Mouse (Mus musculus): ENCODE data around the gene Asphd1. TPM values are rescaled to one million over a fixed set of nuclear protein-coding genes. Genes with fewer than 3 reads are reported as not detected.

Gene Asphd1
- total RNA-seq, 4 experiments from 2014 or later = 27.2 to 41.0 (median 31.5) TPM

GRCm38 (mm10) chr7:126896912-126897311 is 52.5 kb downstream of the Asphd1 start:
- no peak for DNase-seq (ENCODE audit: low spot score in 2 of 2)

Other genes with a start within 250 kb of the Asphd1 start
- gene Coro1a, start 241.8 kb downstream of the Asphd1 start, total RNA-seq (2022) = 100 to 1,000 TPM; 119 to 166 (median 141) TPM
- 100 to 1,000 TPM; 165 to 197 (median 178) TPM for gene Mapk3, start 190.0 kb downstream of the Asphd1 start, total RNA-seq (2022)
- 1 to 10 TPM; 4.4 to 7.9 (median 5.0) TPM for gene Gdpd3, start 183.2 kb downstream of the Asphd1 start, total RNA-seq (2022)
- 100 to 1,000 TPM; 236 to 283 (median 255) TPM for gene Ypel3, start 172.6 kb downstream of the Asphd1 start, total RNA-seq (2022)
- gene Tbx6, start 168.1 kb downstream of the Asphd1 start, total RNA-seq (2022) = 1 to 10 TPM in 3 of 4 experiments, under 1 TPM in 1; 0.43 to 1.5 (median 1.2) TPM
- gene Ppp4c, start 157.1 kb downstream of the Asphd1 start, total RNA-seq (2022) = 10 to 100 TPM; 49.5 to 55.7 (median 51.9) TPM
- 10 to 100 TPM; 57.3 to 67.6 (median 62.6) TPM for gene Fam57b, start 151.9 kb downstream of the Asphd1 start, total RNA-seq (2022)
- gene 4930451I11Rik, start 117.9 kb downstream of the Asphd1 start, total RNA-seq (2022) = not detected
- gene Doc2a, start 102.2 kb downstream of the Asphd1 start, total RNA-seq (2022) = 10 to 100 TPM; 17.6 to 20.0 (median 18.7) TPM
- gene Hirip3, start 87.6 kb downstream of the Asphd1 start, total RNA-seq (2022) = 10 to 100 TPM; 25.6 to 44.7 (median 36.2) TPM
- gene Ino80e, start 87.2 kb downstream of the Asphd1 start, total RNA-seq (2022) = 10 to 100 TPM; 46.3 to 59.5 (median 56.1) TPM
- gene Taok2, start 64.9 kb downstream of the Asphd1 start, total RNA-seq (2022) = 100 to 1,000 TPM; 146 to 179 (median 151) TPM
- 10 to 100 TPM; 21.8 to 34.3 (median 25.6) TPM for gene Tmem219, start 26.7 kb downstream of the Asphd1 start, total RNA-seq (2022)
- 100 to 1,000 TPM; 137 to 173 (median 161) TPM for gene Kctd13, start 20.7 kb downstream of the Asphd1 start, total RNA-seq (2022)
- gene Sez6l2, start 981 bp upstream of the Asphd1 start, total RNA-seq (2022) = 100 to 1,000 TPM; 433 to 476 (median 455) TPM
- gene Cdipt, start 26.3 kb upstream of the Asphd1 start, total RNA-seq (2022) = 100 to 1,000 TPM; 138 to 156 (median 152) TPM
- gene Cdiptos, start 26.5 kb upstream of the Asphd1 start, total RNA-seq (2022) = 1 to 10 TPM in 1 of 4 experiments, not detected in 3; 1.0 TPM
- 10 to 100 TPM; 10.5 to 17.2 (median 14.1) TPM for gene Mvp, start 65.0 kb upstream of the Asphd1 start, total RNA-seq (2022)
- not detected for gene Pagr1b, start 66.9 kb upstream of the Asphd1 start, total RNA-seq (2022)
- 10 to 100 TPM; 18.9 to 59.7 (median 27.8) TPM for gene Pagr1a, start 67.8 kb upstream of the Asphd1 start, total RNA-seq (2022)
- gene Gm42742, start 71.5 kb upstream of the Asphd1 start, total RNA-seq (2022) = 10 to 100 TPM; 20.5 to 63.0 (median 52.5) TPM
- gene Prrt2, start 71.6 kb upstream of the Asphd1 start, total RNA-seq (2022) = 100 to 1,000 TPM; 208 to 223 (median 215) TPM
- 100 to 1,000 TPM; 204 to 209 (median 206) TPM for gene Maz, start 77.5 kb upstream of the Asphd1 start, total RNA-seq (2022)
- 1 to 10 TPM; 2.5 to 9.4 (median 3.8) TPM for gene Kif22, start 92.9 kb upstream of the Asphd1 start, total RNA-seq (2022)
- gene Zg16, start 137.7 kb upstream of the Asphd1 start, total RNA-seq (2022) = not detected
- 1 to 10 TPM; 1.2 to 3.7 (median 2.3) TPM for gene AI467606, start 141.8 kb upstream of the Asphd1 start, total RNA-seq (2022)
- 1 to 10 TPM in 1 of 4 experiments, under 1 TPM in 3; 0.22 to 1.1 (median 0.53) TPM for gene Qprt, start 172.6 kb upstream of the Asphd1 start, total RNA-seq (2022)
- gene Spn, start 188.2 kb upstream of the Asphd1 start, total RNA-seq (2022) = under 1 TPM; 0.29 to 0.68 (median 0.46) TPM
- gene Cd2bp2, start 246.5 kb upstream of the Asphd1 start, total RNA-seq (2022) = 10 to 100 TPM; 87.4 to 94.4 (median 90.0) TPM

Data from layer of hippocampus, adult 8-10 months (tissue).